Mouse (Mus musculus) G1E (cell line): ENCODE results near the gene Fam20c. TPM values are rescaled to one million over a fixed set of nuclear protein-coding genes. Genes with fewer than 3 reads are reported as not detected.

Source experiments
- ATAC-seq: 2 replicates; pipeline ENCODE4 v1.8.0; 2016; ENCODE audit warnings: mild to moderate bottlenecking; ENCODE audit not compliant: insufficient number of reproducible peaks, poor library complexity, low FRiP score, severe bottlenecking; ENCODE audit errors: extremely low read depth
- DNase-seq: peaks from one replicate; pipeline ENCODE4 v3.0.0; 2012; ENCODE audit warnings: low spot score
- H3K27me3 ChIP-seq: 2 replicates; pipeline ENCODE4 v1.6.1; 2012; ENCODE audit warnings: mild to moderate bottlenecking, low read length, inconsistent platforms; ENCODE audit not compliant: insufficient read depth
- H3K36me3 ChIP-seq: replicated peaks from 2 replicates; pipeline ENCODE3; 2012; ENCODE audit warnings: mild to moderate bottlenecking, inconsistent platforms
- H3K4me1 ChIP-seq: 2 replicates; pipeline ENCODE4 v1.6.1; 2012; ENCODE audit warnings: low read depth, low read length, inconsistent platforms, mixed read lengths; ENCODE audit not compliant: insufficient read depth
- H3K4me3 ChIP-seq: 2 replicates; pipeline ENCODE4 v1.5.1; 2012; ENCODE audit warnings: low read depth, mild to moderate bottlenecking, inconsistent platforms, low read length, moderate library complexity, mixed read lengths
- H3K9me3 ChIP-seq: replicated peaks from 2 replicates; pipeline ENCODE4 v1.6.1; 2012; ENCODE audit warnings: inconsistent platforms
- CTCF ChIP-seq: IDR thresholded peaks from 2 replicates; pipeline ENCODE4 v1.5.1; 2012; ENCODE audit warnings: low read depth, low read length, inconsistent platforms, mixed read lengths
- GATA1 ChIP-seq: IDR thresholded peaks from 2 replicates; pipeline ENCODE4 v1.6.1; 2012; ENCODE audit warnings: borderline replicate concordance, low read length, inconsistent platforms, mixed read lengths
- GATA2 ChIP-seq: IDR thresholded peaks from 2 replicates; pipeline ENCODE4 v1.6.1; 2012; ENCODE audit warnings: low read depth, low read length, inconsistent platforms, borderline replicate concordance
- POLR2AphosphoS5 ChIP-seq: IDR thresholded peaks from 2 replicates; pipeline ENCODE4 v1.6.1; 2012; ENCODE audit warnings: low read depth, low read length, inconsistent platforms; ENCODE audit not compliant: insufficient replicate concordance
- TAL1 ChIP-seq: conservative IDR thresholded peaks from 2 replicates; pipeline ENCODE4 v1.6.1; 2012; ENCODE audit warnings: low read depth, low read length, inconsistent platforms, mixed read lengths
- polyA plus RNA-seq: library from polyadenylated mRNA; stranded (reverse); fragments of >175 nt; gene quantifications from 2 replicates; pipeline ENCODE4 v1.2.3, GENCODE M21; 2012
- total RNA-seq, 2 experiments: library from RNA; stranded (forward) in 1 of 2; stranded (reverse) in 1 of 2; fragments of 200-1000 nt in 1 of 2; fragments of >200 nt in 1 of 2; fragmentation: Nextera tagmentation in 1 of 2; gene quantifications; 2 replicates each; pipeline ENCODE4 v1.2.3; 2014 to 2017

The Fam20c gene
- total and polyA plus RNA-seq, 3 experiments: 0.11 TPM; not detected in 2

DNA sequence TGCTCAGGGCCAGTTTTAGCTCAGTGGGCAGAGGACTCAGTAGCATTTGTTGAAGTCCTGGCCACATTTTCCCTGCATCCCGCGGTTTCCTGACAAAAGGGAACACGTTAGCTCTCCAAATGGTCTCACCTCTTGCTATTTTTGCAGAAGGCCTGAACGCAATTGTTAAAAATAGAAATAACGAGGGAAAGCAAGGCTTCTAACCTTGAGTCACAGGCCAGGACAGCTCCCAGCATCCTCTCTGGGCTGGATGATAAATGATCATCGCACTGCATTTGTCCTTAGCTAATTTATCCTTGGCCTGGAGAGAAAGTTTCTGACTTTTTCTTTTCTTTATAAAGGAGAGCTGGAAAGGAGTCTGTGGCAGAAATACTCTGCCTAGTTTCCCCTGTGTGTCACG lies 29.2 kb upstream of the Fam20c start:
- H3K27me3 ChIP-seq: no peaks in the 10 kb centered on the region
- TF ChIP-seq TAL1 (no peak), POLR2AphosphoS5 (no peak), CTCF (no peak), GATA1 (no peak), GATA2 (no peak)
- ATAC-seq (no peak), DNase-seq (no peak)
- H3K4me1 ChIP-seq: no peaks in the 10 kb centered on the region
- no peaks in the 10 kb centered on the region for H3K36me3 ChIP-seq
- H3K9me3 ChIP-seq: no peaks in the 10 kb centered on the region
- no peak overlapping the region for H3K4me3 ChIP-seq

DNA sequence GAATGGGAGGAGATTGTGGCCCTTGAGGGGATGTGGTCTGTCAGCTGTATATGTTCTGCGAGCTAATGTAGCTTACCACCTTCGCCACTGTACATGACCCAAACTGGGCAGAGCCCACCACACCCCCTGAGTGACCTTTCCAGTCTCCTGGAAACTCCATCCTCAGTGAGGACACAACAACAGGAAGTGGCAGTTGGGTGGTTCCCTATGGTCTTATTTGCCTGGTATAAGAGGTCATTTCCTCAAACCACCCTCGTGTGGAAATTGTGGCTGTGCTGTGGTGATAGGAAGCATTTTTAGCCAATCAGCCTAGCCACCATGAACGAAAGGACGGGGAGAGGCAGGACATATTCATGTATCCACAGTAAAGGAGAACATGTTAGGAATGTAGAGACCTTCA lies 23.5 kb upstream of the Fam20c start:
- TF ChIP-seq GATA2: no peak
- no peak for TF ChIP-seq CTCF
- no peak for TF ChIP-seq TAL1
- no peak for TF ChIP-seq GATA1
- no peak for TF ChIP-seq POLR2AphosphoS5
- H3K4me1 ChIP-seq: peaks cover 3% of the 10 kb centered on the region; the same call in 1 of the 2 replicates
- H3K27me3 ChIP-seq: peaks cover 3% of the 10 kb centered on the region; the same call in 1 of the 2 replicates
- no peaks in the 10 kb centered on the region for H3K36me3 ChIP-seq
- H3K4me3 ChIP-seq: no peak overlapping the region
- DNase-seq (no peak), ATAC-seq (no peak)
- no peaks in the 10 kb centered on the region for H3K9me3 ChIP-seq

DNA sequence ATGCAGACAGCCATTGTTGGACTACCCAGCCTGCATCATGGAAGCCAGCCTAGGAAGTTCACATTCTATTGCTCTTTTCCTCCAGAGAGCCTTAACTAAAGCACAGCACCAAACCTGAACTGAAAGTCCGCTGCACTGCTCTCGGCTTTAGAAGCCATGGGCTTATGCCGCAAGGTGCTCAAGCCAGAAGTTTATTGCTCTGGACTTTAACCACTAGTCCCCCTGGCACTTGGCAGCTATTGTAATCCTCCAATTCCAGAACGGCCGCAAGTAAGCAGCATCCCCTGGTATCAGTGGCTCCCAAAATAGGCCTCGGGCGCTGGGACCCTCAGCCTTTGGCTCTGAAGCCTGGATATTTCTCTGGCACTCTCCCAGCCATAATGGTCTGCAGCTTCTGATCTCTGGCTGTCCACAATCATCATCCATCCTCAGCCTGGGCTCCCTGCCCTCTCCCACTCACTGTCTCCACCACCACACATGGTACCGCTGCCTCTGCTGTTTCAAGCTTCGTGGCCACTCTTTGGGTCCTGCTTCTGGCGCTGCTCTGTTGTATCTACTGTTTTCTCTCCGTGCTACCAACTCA lies 20.9 kb upstream of the Fam20c start:
- Histone ChIP-seq H3K4me3 (no peak overlapping the region), H3K4me1 (peaks cover 3% of the 10 kb centered on the region; the same call in 1 of the 2 replicates), H3K27me3 (peaks cover 3% of the 10 kb centered on the region; the same call in 1 of the 2 replicates), H3K9me3 (no peaks in the 10 kb centered on the region), H3K36me3 (no peaks in the 10 kb centered on the region)
- ATAC-seq (no peak), DNase-seq (no peak)
- TF ChIP-seq GATA2 (no peak), POLR2AphosphoS5 (no peak), CTCF (no peak), TAL1 (no peak)

DNA sequence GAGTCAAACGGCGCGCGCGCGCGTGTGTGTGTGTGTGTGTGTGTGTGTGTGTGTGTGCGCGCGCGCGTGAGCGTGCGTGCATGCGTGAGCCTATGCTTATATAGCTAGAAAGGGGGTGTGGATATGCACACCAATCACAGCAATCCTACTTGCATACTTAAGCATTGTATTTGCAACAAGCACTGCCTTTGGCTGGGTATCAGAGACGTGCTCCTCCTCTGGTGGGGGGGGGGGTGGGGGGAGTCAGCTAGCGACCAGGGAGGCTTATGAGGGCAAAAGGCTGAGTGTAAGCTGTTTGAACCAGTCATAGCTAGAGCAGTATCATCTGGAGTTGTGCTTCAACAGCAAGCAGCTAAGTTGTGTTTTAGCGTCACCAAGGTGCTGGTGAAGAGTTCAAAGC lies 20.3 kb upstream of the Fam20c start:
- no peak for ATAC-seq
- peaks cover 3% of the 10 kb centered on the region; the same call in 1 of the 2 replicates for H3K27me3 ChIP-seq
- no peak overlapping the region for H3K4me3 ChIP-seq
- TF ChIP-seq GATA2: no peak
- no peak for TF ChIP-seq TAL1
- TF ChIP-seq POLR2AphosphoS5: no peak
- no peak for TF ChIP-seq CTCF
- H3K9me3 ChIP-seq: no peaks in the 10 kb centered on the region
- H3K4me1 ChIP-seq: peaks cover 3% of the 10 kb centered on the region; the same call in 1 of the 2 replicates
- DNase-seq: no peak
- no peaks in the 10 kb centered on the region for H3K36me3 ChIP-seq

DNA sequence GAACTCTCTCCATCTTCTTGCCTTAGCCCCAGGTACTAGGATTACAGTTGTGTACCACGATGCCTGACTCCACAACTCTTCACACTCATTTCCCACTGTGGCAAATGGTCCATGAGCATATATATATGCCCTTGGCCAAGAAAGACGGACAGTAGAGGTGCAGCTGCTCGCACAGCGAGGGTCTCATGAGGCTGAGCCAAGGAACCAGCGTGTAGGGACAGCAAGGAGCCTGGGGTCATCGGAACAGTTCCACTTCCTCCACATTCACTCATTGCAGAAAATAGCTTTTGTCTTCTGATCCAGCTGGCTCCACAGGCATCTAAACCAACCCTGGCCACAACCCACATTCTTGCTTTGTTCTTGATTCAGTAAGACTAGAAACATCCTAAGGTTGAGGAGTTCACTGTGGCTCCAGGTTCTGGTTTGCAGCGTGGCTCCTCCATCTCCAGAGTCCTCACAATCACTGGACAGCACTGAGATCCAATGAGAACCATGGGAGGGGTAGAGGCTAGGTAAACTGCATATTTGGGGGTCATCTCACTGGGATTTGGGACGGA lies 19.0 kb upstream of the Fam20c start:
- Histone ChIP-seq H3K4me3 (no peak overlapping the region), H3K27me3 (peaks cover 3% of the 10 kb centered on the region; the same call in 1 of the 2 replicates), H3K36me3 (no peaks in the 10 kb centered on the region), H3K4me1 (peaks cover 3% of the 10 kb centered on the region; the same call in 1 of the 2 replicates), H3K9me3 (no peaks in the 10 kb centered on the region)
- TF ChIP-seq TAL1 (no peak), POLR2AphosphoS5 (no peak)
- no peak for ATAC-seq
- no peak for DNase-seq

DNA sequence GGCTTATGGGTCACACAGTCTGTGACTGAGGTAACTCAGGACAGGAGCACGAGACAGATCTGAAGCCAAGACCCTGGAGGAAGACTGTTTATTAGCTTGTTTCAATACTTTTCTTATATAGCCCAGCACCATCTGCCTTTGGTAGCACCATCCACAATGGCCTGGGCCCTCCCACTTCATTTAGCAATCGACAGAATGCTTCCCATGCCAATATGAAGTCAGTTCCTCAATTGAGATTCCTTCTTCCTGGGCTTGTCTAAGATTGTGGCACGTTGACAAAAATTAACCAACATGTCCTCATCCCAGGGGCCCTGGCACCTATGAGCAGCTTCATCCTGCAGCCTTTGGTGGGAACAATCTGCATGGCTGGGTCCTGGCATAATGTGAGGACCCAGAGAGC lies 14.2 kb upstream of the Fam20c start:
- no peaks in the 10 kb centered on the region for H3K36me3 ChIP-seq

DNA sequence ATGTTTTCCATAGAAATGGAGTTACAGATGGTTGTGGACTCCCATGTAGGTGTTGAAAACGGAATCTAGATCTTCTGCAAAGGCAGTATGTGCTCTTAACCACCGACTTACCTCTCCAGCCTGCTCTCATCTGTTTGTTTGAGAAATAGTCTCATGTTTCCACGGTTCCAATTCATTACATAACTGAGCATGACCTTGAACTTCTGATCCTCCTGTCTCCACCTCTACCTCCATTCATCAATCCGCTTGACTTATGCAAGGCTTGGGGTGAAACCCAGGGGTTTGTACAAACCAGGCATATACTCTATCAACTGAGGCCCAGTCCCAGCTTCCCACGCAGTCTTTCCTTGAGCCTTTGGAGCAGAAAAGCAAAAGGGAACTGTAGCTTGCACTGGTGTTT lies 12.8 kb upstream of the Fam20c start:
- DNase-seq: no peak
- ATAC-seq: no peak
- Histone ChIP-seq H3K9me3 (no peaks in the 10 kb centered on the region), H3K36me3 (no peaks in the 10 kb centered on the region), H3K4me3 (no peak overlapping the region), H3K27me3 (no peaks in the 10 kb centered on the region; the same call in none of the 2 replicates), H3K4me1 (no peaks in the 10 kb centered on the region)
- TF ChIP-seq CTCF (no peak), GATA2 (no peak), POLR2AphosphoS5 (no peak), GATA1 (no peak), TAL1 (no peak)

More for the DNA sequence above, 14.2 kb upstream of the Fam20c start:
- H3K27me3 ChIP-seq: peaks cover 1% of the 10 kb centered on the region
- H3K4me3 ChIP-seq: no peak overlapping the region
- ATAC-seq: no peak
- no peak for DNase-seq
- H3K4me1 ChIP-seq: no peaks in the 10 kb centered on the region
- H3K9me3 ChIP-seq: no peaks in the 10 kb centered on the region
- TF ChIP-seq TAL1: no peak
- TF ChIP-seq POLR2AphosphoS5: no peak
- TF ChIP-seq CTCF: no peak
- no peak for TF ChIP-seq GATA1
- no peak for TF ChIP-seq GATA2
